In genomic region chr12:84864801-84865200, GRCm38 (mm10) we compare ENCODE assay signal across 22 mouse cellular contexts. TPM values are rescaled to one million over a fixed set of nuclear protein-coding genes. Genes with fewer than 3 reads are reported as not detected.
DNase-seq lines count a peak whose midpoint lies in the region; ATAC-seq and TF ChIP-seq lines count a peak whose summit lies in the region.
"Had no signal": no experiment of that assay in that cellular context is flagged by ENCODE, and none has a peak within 500 bp of the region (broad histone marks: within the 10 kb centered on the region; RNA-seq: fewer than 3 reads in every experiment).

No protein-coding gene starts in this region.

- DNase-seq in lung, embryonic 14.5 days: peak; percentile 67
- no peak for DNase-seq in lung, adult 2 months
- peak; percentile 32 for DNase-seq in urinary bladder, postnatal 14 days (ENCODE audit: low spot score)
- no peak for DNase-seq in urinary bladder, postnatal 25 days (ENCODE audit: low spot score)
- peak; percentile 50 for DNase-seq in adrenal gland, postnatal 10 days
- no peak for DNase-seq in frontal cortex, postnatal 36 days (ENCODE audit: low spot score in 2 of 2)
- DNase-seq in neural tube, embryonic 10.5 days (ENCODE audit: extremely low spot score, low spot score): no peak
- DNase-seq: cerebellum, adult 18-20 months; cerebellum, postnatal 25 days; gastrocnemius, postnatal 10 days; heart, adult 11 months; heart, postnatal 14 days; kidney, adult 9 months; liver, embryonic 13.5 days; right cerebral cortex, postnatal 4 days had no signal

- no peaks in the 10 kb centered on the region for H3K9me3 ChIP-seq in lung, embryonic 14.5 days (ENCODE audit: low read depth, low read length)
- H3K9me3 ChIP-seq in kidney, embryonic 14.5 days (ENCODE audit: control insufficient read depth, low read length): no peaks in the 10 kb centered on the region
- H3K9me3 ChIP-seq: heart, embryonic 12.5 days; hindbrain, embryonic 12.5 days; liver, embryonic 13.5 days; midbrain, embryonic 12.5 days had no signal

- H3K36me3 ChIP-seq in lung, embryonic 14.5 days (ENCODE audit: insufficient read depth): no peaks in the 10 kb centered on the region
- H3K36me3 ChIP-seq in kidney, embryonic 14.5 days (ENCODE audit: control insufficient read depth, insufficient read depth, low read length): no peaks in the 10 kb centered on the region
- H3K36me3 ChIP-seq: heart, embryonic 12.5 days; hindbrain, embryonic 12.5 days; liver, embryonic 13.5 days; midbrain, embryonic 12.5 days had no signal

- TF ChIP-seq POLR2A in lung, adult 2 months (IDR thresholded peaks at IDR 0.05; ENCODE audit: borderline replicate concordance, extremely low read depth, low read depth, low read length): no peak

- no peaks in the 10 kb centered on the region for H3K27me3 ChIP-seq in lung, embryonic 14.5 days (ENCODE audit: insufficient read depth, low read length)
- H3K27me3 ChIP-seq in kidney, embryonic 14.5 days (ENCODE audit: control insufficient read depth, insufficient read depth, low read length): no peaks in the 10 kb centered on the region
- H3K27me3 ChIP-seq: hindbrain, embryonic 12.5 days; midbrain, embryonic 12.5 days had no signal

- 0 out of 2 replicates have a peak, but pooled peaks cover 6% of the 10 kb centered on the region for H3K4me1 ChIP-seq in lung, embryonic 14.5 days (ENCODE audit: insufficient read depth)
- H3K4me1 ChIP-seq in lung, adult 2 months (ENCODE audit: control insufficient read depth, insufficient read depth, low read length): no peaks in the 10 kb centered on the region
- H3K4me1 ChIP-seq in kidney, embryonic 14.5 days (ENCODE audit: control insufficient read depth, insufficient read depth, low read length): no peaks in the 10 kb centered on the region
- H3K4me1 ChIP-seq: heart, embryonic 12.5 days; hindbrain, embryonic 12.5 days; liver, embryonic 13.5 days; midbrain, embryonic 12.5 days had no signal

- TF ChIP-seq CTCF in lung, embryonic 14.5 days (IDR thresholded peaks at IDR 0.05; ENCODE audit: low read depth): no peak
- no peak for TF ChIP-seq CTCF in lung, adult 2 months (IDR thresholded peaks at IDR 0.05; ENCODE audit: insufficient read depth, low read length)

- no peak overlapping the region for H3K4me2 ChIP-seq in lung, embryonic 14.5 days
- H3K4me2 ChIP-seq in kidney, embryonic 14.5 days (replicated peaks; ENCODE audit: low read depth, low read length): no peak overlapping the region
- H3K4me2 ChIP-seq: heart, embryonic 12.5 days; hindbrain, embryonic 12.5 days; liver, embryonic 13.5 days; midbrain, embryonic 12.5 days had no signal

- no peak overlapping the region for H3K9ac ChIP-seq in lung, embryonic 14.5 days
- no peak overlapping the region for H3K9ac ChIP-seq in kidney, embryonic 14.5 days (ENCODE audit: low read depth, low read length)
- H3K9ac ChIP-seq: heart, embryonic 12.5 days; hindbrain, embryonic 12.5 days; liver, embryonic 13.5 days; midbrain, embryonic 12.5 days had no signal

- WGBS in lung, embryonic 14.5 days: 31% methylated on average over 7 of the region's 7 CpGs
- 43% methylated on average over 7 of the region's 7 CpGs for WGBS in lung, adult 2 months
- 60% methylated on average over 7 of the region's 7 CpGs for WGBS in kidney, embryonic 14.5 days

- no peak overlapping the region for H3K4me3 ChIP-seq in lung, embryonic 14.5 days (ENCODE audit: low read depth, low read length)
- no peak overlapping the region for H3K4me3 ChIP-seq in lung, adult 2 months (replicated peaks; ENCODE audit: extremely low read depth, low read depth, low read length)
- H3K4me3 ChIP-seq in kidney, embryonic 14.5 days (ENCODE audit: low read length): no peak overlapping the region
- H3K4me3 ChIP-seq: heart, embryonic 12.5 days; hindbrain, embryonic 12.5 days; liver, embryonic 13.5 days; midbrain, embryonic 12.5 days had no signal

- no peak overlapping the region for H3K27ac ChIP-seq in lung, embryonic 14.5 days (ENCODE audit: low read depth)
- H3K27ac ChIP-seq in kidney, embryonic 14.5 days (ENCODE audit: low read depth, low read length): no peak overlapping the region
- H3K27ac ChIP-seq: hindbrain, embryonic 12.5 days; liver, embryonic 13.5 days; macrophage; midbrain, embryonic 12.5 days had no signal

- 0 out of 2 replicates have a peak, but pooled peaks have one; percentile 24 for ATAC-seq in lung, embryonic 14.5 days (ENCODE audit: insufficient read depth)
- ATAC-seq in kidney, embryonic 14.5 days (ENCODE audit: low FRiP score, low TSS enrichment): no peak
- ATAC-seq: inflammation-experienced regulatory T-cells, adult 6 months had no signal

RNA-seq across cellular contexts. Expression of gene Ltbp2, which starts 11.5 kb away (rescaled TPM):
- 6.8 and 6.9 TPM in 2 replicates for polyA plus RNA-seq in lung, embryonic 14.5 days (2014; fragmentation: Nextera tagmentation; extraction: Ambion mirVana)
- polyA plus RNA-seq in lung, adult 2 months (2012; rRNA removed): 91.3 and 96.8 TPM in 2 replicates
- 10 to 100 TPM; 11.4 to 13.6 TPM for total RNA-seq in adrenal gland, postnatal 10 days (2021)
- 0.08 TPM in 1 of 2 replicates, not detected in the other for polyA plus RNA-seq in kidney, embryonic 14.5 days (2014; fragmentation: Nextera tagmentation; extraction: Ambion mirVana)
- polyA plus RNA-seq: forebrain, embryonic 11.5 days; inflammation-experienced regulatory T-cells, adult 6 months had no signal

Comparison
In these comparisons a context has a peak if more than half of its experiments do, and no peak if none do; other contexts are left out.
1. DNase-seq: peak in lung, embryonic 14.5 days (single experiment), urinary bladder, postnatal 14 days (single experiment) and adrenal gland, postnatal 10 days (single experiment); none in lung, adult 2 months (single experiment), urinary bladder, postnatal 25 days (single experiment), frontal cortex, postnatal 36 days (0 of 2) and neural tube, embryonic 10.5 days (single experiment).
2. RNA of gene Ltbp2, which starts 11.5 kb away (polyA plus RNA-seq): 91.3 to 96.8 TPM in lung, adult 2 months; 6.8 to 6.9 TPM in lung, embryonic 14.5 days and 0.08 TPM in kidney, embryonic 14.5 days; every median in the first group is over 10 times any median in the second.